Mouse (Mus musculus): ENCODE measurements around the gene Epb41l4b.

DNA sequence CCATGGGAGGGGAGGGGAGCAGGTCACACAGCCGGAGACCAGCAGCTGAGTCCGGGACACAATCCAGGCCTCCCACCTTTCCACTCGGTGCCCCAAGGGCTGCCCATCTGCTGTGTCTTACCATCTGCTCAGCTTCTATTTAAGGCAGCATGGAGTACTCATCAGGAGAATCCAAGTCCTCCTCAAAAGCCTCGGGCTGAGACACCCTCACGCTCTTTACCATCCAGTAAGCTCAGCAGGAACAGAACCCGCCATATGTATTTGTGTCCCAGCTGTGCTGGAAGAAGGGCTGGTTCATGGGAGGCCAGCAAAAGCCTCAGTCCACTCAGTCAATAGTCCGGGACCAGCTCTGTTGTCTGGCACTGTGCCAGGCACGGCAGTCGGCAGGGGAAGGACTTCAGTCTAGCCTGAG lies 97.1 kb downstream of the Epb41l4b start:
- TF ChIP-seq CTCF (IDR thresholded peaks at IDR 0.05; ENCODE audit: borderline replicate concordance, insufficient read depth, low read length) (no peak), POLR2A (IDR thresholded peaks at IDR 0.05; ENCODE audit: low read depth, low read length) (no peak)
